Mouse (Mus musculus): ENCODE data around the gene Exoc4. TPM values are rescaled to one million over a fixed set of nuclear protein-coding genes. Genes with fewer than 3 reads are reported as not detected.

The Exoc4 gene
- polyA plus RNA-seq, 1 experiment from 2014 or later, result 28.7 TPM

GRCm38 (mm10) chr6:33465392-33465791, 216.5 kb downstream of the Exoc4 start:
- Histone ChIP-seq H3K4me2 (ENCODE audit: low read depth, severe bottlenecking) (no peak overlapping the region), H3K4me3 (ENCODE audit: low read depth, low read length) (no peak overlapping the region), H3K9ac (ENCODE audit: low read length) (no peak overlapping the region), H3K9me3 (ENCODE audit: control insufficient read depth, low read length) (no peaks in the 10 kb centered on the region), H3K27me3 (ENCODE audit: control insufficient read depth, insufficient read depth, low read length) (no peaks in the 10 kb centered on the region), H3K36me3 (ENCODE audit: control insufficient read depth, insufficient read depth, low read length) (no peaks in the 10 kb centered on the region), H3K4me1 (ENCODE audit: control insufficient read depth, insufficient read depth, low read length) (no peaks in the 10 kb centered on the region), H3K27ac (replicated peaks; ENCODE audit: low read depth, low read length) (no peak overlapping the region)
- 50% methylated on average over 3 of the region's 3 CpGs for WGBS
- ATAC-seq (ENCODE audit: insufficient number of reproducible peaks, low FRiP score, low TSS enrichment, low read depth) (no peak), DNase-seq (ENCODE audit: low spot score) (no peak)

GRCm38 (mm10) chr6:33466168-33466839, 217.4 kb downstream of the Exoc4 start:
- H3K9ac ChIP-seq (ENCODE audit: low read length), result no peak overlapping the region
- no peaks in the 10 kb centered on the region for H3K9me3 ChIP-seq (ENCODE audit: control insufficient read depth, low read length)
- 87% methylated on average over 5 of the region's 5 CpGs for WGBS
- H3K27me3 ChIP-seq (ENCODE audit: control insufficient read depth, insufficient read depth, low read length), result no peaks in the 10 kb centered on the region
- no peak overlapping the region for H3K4me3 ChIP-seq (ENCODE audit: low read depth, low read length)
- H3K4me1 ChIP-seq (ENCODE audit: control insufficient read depth, insufficient read depth, low read length), result no peaks in the 10 kb centered on the region
- H3K36me3 ChIP-seq (ENCODE audit: control insufficient read depth, insufficient read depth, low read length), result no peaks in the 10 kb centered on the region
- DNase-seq (ENCODE audit: low spot score) (no peak), ATAC-seq (ENCODE audit: insufficient number of reproducible peaks, low FRiP score, low TSS enrichment, low read depth) (no peak)
- no peak overlapping the region for H3K27ac ChIP-seq (replicated peaks; ENCODE audit: low read depth, low read length)
- no peak overlapping the region for H3K4me2 ChIP-seq (ENCODE audit: low read depth, severe bottlenecking)

- H3K9me3 ChIP-seq (ENCODE audit: control insufficient read depth, low read length), result no peaks in the 10 kb centered on the region
- H3K27ac ChIP-seq (replicated peaks; ENCODE audit: low read depth, low read length), result no peak overlapping the region
- H3K36me3 ChIP-seq (ENCODE audit: control insufficient read depth, insufficient read depth, low read length), result no peaks in the 10 kb centered on the region
- ATAC-seq (ENCODE audit: insufficient number of reproducible peaks, low FRiP score, low TSS enrichment, low read depth) (no peak), DNase-seq (ENCODE audit: low spot score) (no peak)
- 92% methylated on average over 5 of the region's 5 CpGs for WGBS
- H3K4me2 ChIP-seq (ENCODE audit: low read depth, severe bottlenecking), result no peak overlapping the region
- H3K4me3 ChIP-seq (ENCODE audit: low read depth, low read length), result no peak overlapping the region
- no peak overlapping the region for H3K9ac ChIP-seq (ENCODE audit: low read length)
- no peaks in the 10 kb centered on the region for H3K27me3 ChIP-seq (ENCODE audit: control insufficient read depth, insufficient read depth, low read length)
- H3K4me1 ChIP-seq (ENCODE audit: control insufficient read depth, insufficient read depth, low read length), result no peaks in the 10 kb centered on the region
Observed at GRCm38 (mm10) chr6:33468480-33468879, 219.6 kb downstream of the Exoc4 start.

- no peak overlapping the region for H3K4me3 ChIP-seq (ENCODE audit: low read depth, low read length)
- H3K9ac ChIP-seq (ENCODE audit: low read length), result no peak overlapping the region
- no peak for DNase-seq (ENCODE audit: low spot score)
- no peak overlapping the region for H3K4me2 ChIP-seq (ENCODE audit: low read depth, severe bottlenecking)
- ATAC-seq (ENCODE audit: insufficient number of reproducible peaks, low FRiP score, low TSS enrichment, low read depth), result no peak
- H3K4me1 ChIP-seq (ENCODE audit: control insufficient read depth, insufficient read depth, low read length), result no peaks in the 10 kb centered on the region
- no peaks in the 10 kb centered on the region for H3K9me3 ChIP-seq (ENCODE audit: control insufficient read depth, low read length)
- no peaks in the 10 kb centered on the region for H3K27me3 ChIP-seq (ENCODE audit: control insufficient read depth, insufficient read depth, low read length)
- no peaks in the 10 kb centered on the region for H3K36me3 ChIP-seq (ENCODE audit: control insufficient read depth, insufficient read depth, low read length)
- WGBS, result 84% methylated on average over 2 of the region's 2 CpGs
- no peak overlapping the region for H3K27ac ChIP-seq (replicated peaks; ENCODE audit: low read depth, low read length)
Observed at GRCm38 (mm10) chr6:33476134-33476533, 227.2 kb downstream of the Exoc4 start.

GRCm38 (mm10) chr6:33484568-33484967, 235.7 kb downstream of the Exoc4 start:
- Histone ChIP-seq H3K27me3 (ENCODE audit: control insufficient read depth, insufficient read depth, low read length) (no peaks in the 10 kb centered on the region), H3K9ac (ENCODE audit: low read length) (no peak overlapping the region), H3K4me1 (ENCODE audit: control insufficient read depth, insufficient read depth, low read length) (no peaks in the 10 kb centered on the region), H3K4me3 (ENCODE audit: low read depth, low read length) (no peak overlapping the region), H3K27ac (replicated peaks; ENCODE audit: low read depth, low read length) (no peak overlapping the region), H3K36me3 (ENCODE audit: control insufficient read depth, insufficient read depth, low read length) (no peaks in the 10 kb centered on the region), H3K4me2 (ENCODE audit: low read depth, severe bottlenecking) (no peak overlapping the region), H3K9me3 (ENCODE audit: control insufficient read depth, low read length) (no peaks in the 10 kb centered on the region)
- ATAC-seq (ENCODE audit: insufficient number of reproducible peaks, low FRiP score, low TSS enrichment, low read depth) (no peak), DNase-seq (ENCODE audit: low spot score) (no peak)
- 78% methylated on average over 9 of the region's 9 CpGs for WGBS

- WGBS, result 91% methylated on average over 2 of the region's 2 CpGs
- ATAC-seq (ENCODE audit: insufficient number of reproducible peaks, low FRiP score, low TSS enrichment, low read depth), result no peak
- no peaks in the 10 kb centered on the region for H3K9me3 ChIP-seq (ENCODE audit: control insufficient read depth, low read length)
Observed at GRCm38 (mm10) chr6:33489788-33490187, 240.9 kb downstream of the Exoc4 start.

GRCm38 (mm10) chr6:33496141-33496855, 247.4 kb downstream of the Exoc4 start:
- WGBS, result 63% methylated on average over 6 of the region's 6 CpGs
- Histone ChIP-seq H3K27ac (replicated peaks; ENCODE audit: low read depth, low read length) (no peak overlapping the region; the same call in 1 of the 2 replicates), H3K36me3 (ENCODE audit: control insufficient read depth, insufficient read depth, low read length) (no peaks in the 10 kb centered on the region), H3K9me3 (ENCODE audit: control insufficient read depth, low read length) (no peaks in the 10 kb centered on the region), H3K27me3 (ENCODE audit: control insufficient read depth, insufficient read depth, low read length) (no peaks in the 10 kb centered on the region), H3K4me3 (ENCODE audit: low read depth, low read length) (no peak overlapping the region), H3K9ac (ENCODE audit: low read length) (no peak overlapping the region), H3K4me2 (ENCODE audit: low read depth, severe bottlenecking) (no peak overlapping the region), H3K4me1 (ENCODE audit: control insufficient read depth, insufficient read depth, low read length) (no peaks in the 10 kb centered on the region)
- ATAC-seq (ENCODE audit: insufficient number of reproducible peaks, low FRiP score, low TSS enrichment, low read depth) (no peak), DNase-seq (ENCODE audit: low spot score) (no peak)

More at GRCm38 (mm10) chr6:33489788-33490187, 240.9 kb downstream of the Exoc4 start:
- no peak for DNase-seq (ENCODE audit: low spot score)
- Histone ChIP-seq H3K27ac (replicated peaks; ENCODE audit: low read depth, low read length) (no peak overlapping the region), H3K36me3 (ENCODE audit: control insufficient read depth, insufficient read depth, low read length) (no peaks in the 10 kb centered on the region), H3K4me3 (ENCODE audit: low read depth, low read length) (no peak overlapping the region), H3K4me1 (ENCODE audit: control insufficient read depth, insufficient read depth, low read length) (no peaks in the 10 kb centered on the region), H3K4me2 (ENCODE audit: low read depth, severe bottlenecking) (no peak overlapping the region), H3K27me3 (ENCODE audit: control insufficient read depth, insufficient read depth, low read length) (no peaks in the 10 kb centered on the region), H3K9ac (ENCODE audit: low read length) (no peak overlapping the region)

GRCm38 (mm10) chr6:33497348-33497747, 248.5 kb downstream of the Exoc4 start:
- Histone ChIP-seq H3K4me3 (ENCODE audit: low read depth, low read length) (no peak overlapping the region), H3K9me3 (ENCODE audit: control insufficient read depth, low read length) (no peaks in the 10 kb centered on the region), H3K27me3 (ENCODE audit: control insufficient read depth, insufficient read depth, low read length) (no peaks in the 10 kb centered on the region), H3K4me2 (ENCODE audit: low read depth, severe bottlenecking) (no peak overlapping the region), H3K27ac (replicated peaks; ENCODE audit: low read depth, low read length) (no peak overlapping the region), H3K36me3 (ENCODE audit: control insufficient read depth, insufficient read depth, low read length) (no peaks in the 10 kb centered on the region), H3K4me1 (ENCODE audit: control insufficient read depth, insufficient read depth, low read length) (no peaks in the 10 kb centered on the region), H3K9ac (ENCODE audit: low read length) (no peak overlapping the region)
- DNase-seq (ENCODE audit: low spot score) (no peak), ATAC-seq (ENCODE audit: insufficient number of reproducible peaks, low FRiP score, low TSS enrichment, low read depth) (no peak)

All from limb, embryonic 11.5 days (tissue).